Mouse (Mus musculus) limb, embryonic 14.5 days (tissue): Measurements from ENCODE around the gene C130050O18Rik. TPM values are rescaled to one million over a fixed set of nuclear protein-coding genes. Genes with fewer than 3 reads are reported as not detected.
"Not testable (repeated sequence)": the region's sequence is repeated elsewhere in the genome, so short reads cannot be mapped to it uniquely, and the experiment has no call there.

ENCODE experiments used
- ATAC-seq: fragments of 200-750 bp; cut with Nextera tagmentation; 2 replicates; pipeline ENCODE4 v1.8.0; 2017; ENCODE audit warnings: low read depth, moderate number of reproducible peaks, moderate TSS enrichment; ENCODE audit not compliant: low FRiP score
- DNase-seq: peaks from one replicate; pipeline ENCODE4 v3.0.0-alpha.2; 2015; ENCODE audit warnings: low spot score
- H3K27ac ChIP-seq: fragments of 300-500 bp; sonication (generic); replicated peaks from 2 replicates; pipeline ENCODE4 v1.5.1; 2014; ENCODE audit warnings: low read depth, mild to moderate bottlenecking, low read length, moderate library complexity, mixed read lengths
- H3K27me3 ChIP-seq: fragments of 300-500 bp; sonication (generic); 2 replicates; pipeline ENCODE4 v1.6.1; 2014; ENCODE audit warnings: low read length, mixed read lengths; ENCODE audit not compliant: control insufficient read depth, insufficient read depth
- H3K36me3 ChIP-seq: fragments of 300-500 bp; sonication (generic); 2 replicates; pipeline ENCODE4 v1.6.1; 2014; ENCODE audit warnings: mild to moderate bottlenecking, low read length, moderate library complexity, mixed read lengths; ENCODE audit not compliant: control insufficient read depth, insufficient read depth
- H3K4me1 ChIP-seq: fragments of 300-500 bp; sonication (generic); 2 replicates; pipeline ENCODE4 v1.6.1; 2014; ENCODE audit warnings: antibody characterized with exemption, low read length, mixed read lengths; ENCODE audit not compliant: control insufficient read depth, insufficient read depth
- H3K4me2 ChIP-seq: fragments of 300-500 bp; sonication (generic); replicated peaks from 2 replicates; pipeline ENCODE4 v1.6.1; 2014; ENCODE audit warnings: low read depth, mild to moderate bottlenecking, low read length, moderate library complexity; ENCODE audit not compliant: severe bottlenecking
- H3K4me3 ChIP-seq: fragments of 300-500 bp; sonication (generic); replicated peaks from 2 replicates; pipeline ENCODE4 v1.5.1; 2014; ENCODE audit warnings: low read length
- H3K9ac ChIP-seq: fragments of 300-500 bp; sonication (generic); 2 replicates; pipeline ENCODE4 v1.6.1; 2014; ENCODE audit warnings: mild to moderate bottlenecking, low read depth, low read length, moderate library complexity; ENCODE audit not compliant: severe bottlenecking
- H3K9me3 ChIP-seq: fragments of 300-500 bp; sonication (generic); 2 replicates; pipeline ENCODE4 v1.6.1; 2016; ENCODE audit warnings: low read length; ENCODE audit not compliant: control insufficient read depth
- POLR2A ChIP-seq: fragments of 200-500 bp; IDR thresholded peaks from 2 replicates; pipeline ENCODE4 v1.8.0; 2012; ENCODE audit warnings: inconsistent platforms, mild to moderate bottlenecking, moderate library complexity, borderline replicate concordance; ENCODE audit not compliant: insufficient read depth, insufficient read length; ENCODE audit errors: extremely low read depth
- WGBS: fragments of 180-500 bp; shearing (Covaris S2); extraction: QIAGEN DNeasy Blood & Tissue Kit; methylation state at CpG from one replicate; pipeline ENCODE4 v1.1.7; 2014; 5-methylcytosine and 5-hydroxymethylcytosine counted together
- polyA plus RNA-seq, 2 experiments: library from polyadenylated mRNA; depleted of rRNA in 1 of 2; stranded (reverse) in 1 of 2; unstranded in 1 of 2; fragments of >200 nt; fragmentation: Nextera tagmentation in 1 of 2; extraction: Ambion mirVana in 1 of 2; gene quantifications; 2 replicates each; pipeline versions ENCODE4 v1.2.1 to v1.2.3; 2012 to 2014

Gene C130050O18Rik
- polyA plus RNA-seq, 2 experiments, result 7.5 to 9.1 TPM

GRCm38 (mm10) chr5:139386047-139386446 is 19.0 kb upstream of the C130050O18Rik start:
- no peak for TF ChIP-seq POLR2A
- Histone ChIP-seq H3K4me1 (peaks cover 28% of the 10 kb centered on the region), H3K4me2 (no peak overlapping the region), H3K9ac (no peak overlapping the region), H3K27me3 (no peaks in the 10 kb centered on the region), H3K4me3 (no peak overlapping the region), H3K36me3 (no peaks in the 10 kb centered on the region), H3K27ac (no peak overlapping the region), H3K9me3 (no peaks in the 10 kb centered on the region)
- DNase-seq (no peak), ATAC-seq (no peak)
- WGBS, result 90% methylated on average over 5 of the region's 5 CpGs

DNA sequence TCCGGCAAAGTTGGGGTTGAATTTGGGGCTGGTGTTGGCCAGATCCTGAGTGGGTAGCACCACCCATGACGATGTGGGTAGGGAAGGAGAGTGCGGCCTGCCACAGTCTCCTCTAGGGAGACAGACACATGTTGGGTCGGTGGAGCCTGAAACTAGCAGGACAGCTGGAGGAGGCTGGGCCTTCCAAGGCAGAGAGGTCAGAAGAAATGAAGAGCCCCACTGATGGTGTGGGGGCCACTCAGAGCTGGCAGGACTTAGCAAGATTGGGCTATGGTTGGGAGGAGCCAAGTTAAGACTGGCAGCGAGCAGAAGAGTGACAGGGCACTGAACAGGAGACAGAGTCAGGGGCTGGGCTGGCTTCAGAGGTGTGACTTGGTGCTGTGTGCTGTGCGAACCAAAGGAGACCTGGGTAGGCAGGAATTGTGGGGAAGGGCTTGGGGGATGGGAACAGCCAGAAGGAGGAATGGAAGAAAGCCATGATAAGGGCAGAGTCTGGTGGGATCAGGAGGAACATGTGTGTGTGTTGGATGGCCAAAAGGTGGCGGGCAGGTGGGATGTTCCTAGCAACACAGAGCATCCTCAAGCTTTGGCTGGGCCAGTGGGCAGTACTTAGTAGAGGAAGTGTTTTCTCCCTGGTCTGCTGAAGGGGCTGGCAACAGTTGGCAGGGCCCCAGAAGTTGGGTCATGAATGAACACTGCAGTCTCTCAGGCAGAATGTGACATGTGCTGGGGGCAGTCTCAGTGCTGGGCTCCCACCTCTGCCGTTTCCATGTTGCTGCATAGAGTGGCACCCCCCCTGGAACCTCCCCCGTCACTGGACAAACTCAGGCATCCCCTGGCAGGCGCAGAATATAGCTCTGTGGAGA is 17.5 kb upstream of the C130050O18Rik start:
- H3K4me2 ChIP-seq, result no peak overlapping the region
- no peak overlapping the region for H3K9ac ChIP-seq
- no peaks in the 10 kb centered on the region for H3K27me3 ChIP-seq
- ATAC-seq (peak; percentile 33; the same call in 1 of the 2 replicates), DNase-seq (peak; percentile 25)
- no peak for TF ChIP-seq POLR2A
- H3K9me3 ChIP-seq, result no peaks in the 10 kb centered on the region
- H3K4me1 ChIP-seq, result peaks cover 27% of the 10 kb centered on the region
- H3K4me3 ChIP-seq, result no peak overlapping the region
- peaks cover 2% of the 10 kb centered on the region; the same call in 1 of the 2 replicates for H3K36me3 ChIP-seq
- 54% methylated on average over 10 of the region's 10 CpGs for WGBS
- peak overlapping the region; percentile 70 for H3K27ac ChIP-seq

- H3K9ac ChIP-seq, result no peak overlapping the region
Measured at GRCm38 (mm10) chr5:139388195-139388570, 16.9 kb upstream of the C130050O18Rik start.

GRCm38 (mm10) chr5:139388694-139389675 is 16.1 kb upstream of the C130050O18Rik start:
- Histone ChIP-seq H3K4me1 (peaks cover 27% of the 10 kb centered on the region), H3K9me3 (no peaks in the 10 kb centered on the region), H3K4me3 (no peak overlapping the region), H3K4me2 (no peak overlapping the region), H3K27me3 (no peaks in the 10 kb centered on the region), H3K36me3 (peaks cover 3% of the 10 kb centered on the region; the same call in 1 of the 2 replicates), H3K9ac (peak overlapping the region; percentile 29; the same call in 1 of the 2 replicates), H3K27ac (peak overlapping the region; percentile 71)
- WGBS, result 40% methylated on average over 17 of the region's 17 CpGs
- DNase-seq (no peak), ATAC-seq (0 out of 2 replicates have a peak, but pooled peaks have one; percentile 17)
- TF ChIP-seq POLR2A, result no peak

More at GRCm38 (mm10) chr5:139388195-139388570, 16.9 kb upstream of the C130050O18Rik start:
- ATAC-seq (peak; percentile 17; the same call in 1 of the 2 replicates), DNase-seq (no peak)
- Histone ChIP-seq H3K27ac (peak overlapping the region; percentile 70), H3K4me2 (no peak overlapping the region), H3K36me3 (peaks cover 3% of the 10 kb centered on the region; the same call in 1 of the 2 replicates), H3K4me1 (peaks cover 27% of the 10 kb centered on the region), H3K27me3 (no peaks in the 10 kb centered on the region), H3K4me3 (no peak overlapping the region), H3K9me3 (no peaks in the 10 kb centered on the region)
- TF ChIP-seq POLR2A, result no peak
- 41% methylated on average over 4 of the region's 4 CpGs for WGBS

- 1% methylated on average over 5 of the region's 6 CpGs for WGBS
- Histone ChIP-seq H3K27ac (peak overlapping the region; percentile 71), H3K4me2 (no peak overlapping the region), H3K4me3 (no peak overlapping the region), H3K9ac (peak overlapping the region; percentile 22; the same call in 1 of the 2 replicates), H3K9me3 (no peaks in the 10 kb centered on the region), H3K4me1 (peaks cover 27% of the 10 kb centered on the region), H3K27me3 (no peaks in the 10 kb centered on the region), H3K36me3 (peaks cover 3% of the 10 kb centered on the region; the same call in 1 of the 2 replicates)
- DNase-seq (no peak), ATAC-seq (peak; percentile 24; the same call in 1 of the 2 replicates)
- TF ChIP-seq POLR2A, result no peak
Measured at GRCm38 (mm10) chr5:139389676-139390061, 15.4 kb upstream of the C130050O18Rik start.

DNA sequence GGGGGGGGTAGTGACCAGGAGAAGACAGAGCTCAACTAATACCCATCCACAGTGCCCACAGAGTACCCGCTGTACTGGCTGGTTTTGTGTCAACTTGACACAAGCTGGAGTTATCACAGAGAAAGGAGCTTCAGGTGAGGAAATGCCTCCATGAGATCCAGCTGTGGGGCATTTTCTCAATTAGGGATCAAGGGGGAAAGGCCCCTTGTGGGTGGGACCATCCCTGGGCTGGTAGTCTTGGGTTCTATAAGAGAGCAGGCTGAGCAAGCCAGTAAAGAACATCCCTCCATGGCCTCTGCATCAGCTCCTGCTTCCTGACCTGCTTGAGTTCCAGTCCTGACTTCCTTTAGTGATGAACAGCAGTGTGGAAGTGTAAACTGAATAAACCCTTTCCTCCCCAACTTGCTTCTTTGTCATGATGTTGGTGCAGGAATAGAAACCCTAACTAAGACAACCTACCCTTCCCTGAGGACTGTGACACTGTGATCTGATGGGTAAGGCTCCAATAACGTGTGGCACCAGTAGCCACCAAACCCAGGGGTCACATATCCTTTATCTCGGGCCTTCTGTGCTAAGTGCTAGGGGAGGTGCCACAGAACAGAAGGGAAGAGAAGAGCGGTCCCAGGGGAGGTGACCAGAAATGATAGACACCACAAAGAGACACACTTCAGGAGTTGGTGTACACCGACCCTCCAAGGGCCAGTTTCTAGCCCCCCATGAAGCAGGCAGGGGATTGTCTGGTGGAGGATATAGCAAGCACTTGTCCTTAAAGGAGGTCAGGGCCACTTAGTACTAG is 14.6 kb upstream of the C130050O18Rik start:
- not testable (repeated sequence) for H3K27ac ChIP-seq
- peaks cover 30% of the 10 kb centered on the region for H3K4me1 ChIP-seq
- 81% methylated on average over 5 of the region's 5 CpGs for WGBS

More for the DNA sequence above, 14.6 kb upstream of the C130050O18Rik start:
- H3K27me3 ChIP-seq, DNase-seq, H3K4me2 ChIP-seq, ATAC-seq, H3K36me3 ChIP-seq, H3K9ac ChIP-seq, H3K4me3 ChIP-seq, H3K9me3 ChIP-seq: not testable (repeated sequence)
